Mouse (Mus musculus) stomach, embryonic 15.5 days (tissue): Measurements from ENCODE around the gene Dnal4. TPM values are rescaled to one million over a fixed set of nuclear protein-coding genes. Genes with fewer than 3 reads are reported as not detected.

Experiments
- ATAC-seq: fragments of 200-750 bp; cut with Nextera tagmentation; 2 replicates; pipeline ENCODE4 v1.8.0; 2017; ENCODE audit warnings: low read depth, moderate number of reproducible peaks, moderate TSS enrichment; ENCODE audit not compliant: insufficient read depth, low FRiP score
- H3K27ac ChIP-seq: fragments of 300-500 bp; sonication (generic); 2 replicates; pipeline ENCODE4 v1.5.1; 2015; ENCODE audit warnings: mild to moderate bottlenecking, inconsistent platforms
- H3K27me3 ChIP-seq: fragments of 300-500 bp; sonication (generic); replicated peaks from 2 replicates; pipeline ENCODE4 v1.6.1; 2015; ENCODE audit warnings: inconsistent platforms
- H3K36me3 ChIP-seq: fragments of 300-500 bp; sonication (generic); 2 replicates; pipeline ENCODE4 v1.6.1; 2015; ENCODE audit warnings: inconsistent platforms
- H3K4me1 ChIP-seq: fragments of 300-500 bp; sonication (generic); 2 replicates; pipeline ENCODE4 v1.6.1; 2015; ENCODE audit warnings: inconsistent platforms
- H3K4me2 ChIP-seq: fragments of 300-500 bp; sonication (generic); 2 replicates; pipeline ENCODE4 v1.6.1; 2015; ENCODE audit warnings: mild to moderate bottlenecking, inconsistent platforms
- H3K4me3 ChIP-seq: fragments of 300-500 bp; sonication (generic); replicated peaks from 2 replicates; pipeline ENCODE4 v1.5.1; 2015; ENCODE audit warnings: inconsistent platforms
- H3K9ac ChIP-seq: fragments of 300-500 bp; sonication (generic); 2 replicates; pipeline ENCODE4 v1.6.1; 2015; ENCODE audit warnings: inconsistent platforms
- H3K9me3 ChIP-seq: fragments of 300-500 bp; sonication (generic); 2 replicates; pipeline ENCODE4 v1.6.1; 2016; ENCODE audit warnings: inconsistent platforms
- WGBS: fragments of 180-500 bp; shearing (Covaris S2); methylation state at CpG from one replicate; pipeline ENCODE4 v1.1.7; 2015; 5-methylcytosine and 5-hydroxymethylcytosine counted together
- polyA plus RNA-seq: library from polyadenylated mRNA; unstranded; fragments of >200 nt; fragmentation: Nextera tagmentation; extraction: Ambion mirVana; gene quantifications from 2 replicates; pipeline ENCODE4 v1.2.1, GENCODE M21; 2015

The Dnal4 gene
- polyA plus RNA-seq, 1 experiment from 2014 or later = 44.4 TPM

- H3K4me2 ChIP-seq = peak overlapping the region; percentile 80
- H3K36me3 ChIP-seq = peaks cover 2% of the 10 kb centered on the region; the same call in 1 of the 2 replicates
- H3K9me3 ChIP-seq = no peaks in the 10 kb centered on the region
- H3K4me1 ChIP-seq = peaks cover 17% of the 10 kb centered on the region
- ATAC-seq = no peak
- H3K27me3 ChIP-seq = no peaks in the 10 kb centered on the region
- under 1% methylated on average over 23 of the region's 23 CpGs for WGBS
- H3K27ac ChIP-seq = no peak overlapping the region
- H3K4me3 ChIP-seq = peak overlapping the region; percentile 93
- peak overlapping the region; percentile 91 for H3K9ac ChIP-seq
Measured at GRCm38 (mm10) chr15:79742706-79743023, 35.0 kb downstream of the Dnal4 start.

GRCm38 (mm10) chr15:79741921-79742705 lies 35.5 kb downstream of the Dnal4 start, which contains the start of gene Sun2:
TSS of gene Sun2 (minus strand) at chr15:79742536.
- Histone ChIP-seq H3K27ac (peak within 1 kb of the TSS; percentile 42; the same call in 1 of the 2 replicates), H3K4me3 (peak within 1 kb of the TSS; percentile 93), H3K9ac (peak within 1 kb of the TSS; percentile 91), H3K4me1 (peaks cover 17% of the 10 kb centered on the region), H3K4me2 (peak within 1 kb of the TSS; percentile 80), H3K36me3 (peaks cover 5% of the 10 kb centered on the region; the same call in 1 of the 2 replicates), H3K27me3 (no peaks in the 10 kb centered on the region), H3K9me3 (no peaks in the 10 kb centered on the region)
- WGBS = under 1% methylated on average over 85 of the region's 93 CpGs
- peak; percentile 88 for ATAC-seq

GRCm38 (mm10) chr15:79741173-79741858 lies 36.3 kb downstream of the Dnal4 start:
- Histone ChIP-seq H3K4me2 (peak overlapping the region; percentile 80), H3K9ac (peak overlapping the region; percentile 91; the same call in 1 of the 2 replicates), H3K9me3 (no peaks in the 10 kb centered on the region), H3K27ac (peak overlapping the region; percentile 42; the same call in 1 of the 2 replicates), H3K4me3 (peak overlapping the region; percentile 93), H3K36me3 (peaks cover 10% of the 10 kb centered on the region), H3K4me1 (peaks cover 17% of the 10 kb centered on the region), H3K27me3 (no peaks in the 10 kb centered on the region)
- no peak for ATAC-seq
- 9% methylated on average over 14 of the region's 14 CpGs for WGBS

- Histone ChIP-seq H3K27me3 (no peaks in the 10 kb centered on the region), H3K9me3 (no peaks in the 10 kb centered on the region), H3K4me1 (peaks cover 17% of the 10 kb centered on the region), H3K4me3 (peak overlapping the region; percentile 93), H3K36me3 (peaks cover 10% of the 10 kb centered on the region), H3K27ac (no peak overlapping the region), H3K9ac (no peak overlapping the region), H3K4me2 (peak overlapping the region; percentile 80)
- ATAC-seq = no peak
- 60% methylated on average over 3 of the region's 3 CpGs for WGBS
Measured at GRCm38 (mm10) chr15:79740739-79741138, 36.9 kb downstream of the Dnal4 start.

- 89% methylated on average over 8 of the region's 8 CpGs for WGBS
- ATAC-seq = no peak
Measured at GRCm38 (mm10) chr15:79734311-79734710, 43.3 kb downstream of the Dnal4 start.

GRCm38 (mm10) chr15:79733640-79734039 lies 44.0 kb downstream of the Dnal4 start:
- H3K9me3 ChIP-seq = no peaks in the 10 kb centered on the region
- H3K4me3 ChIP-seq = no peak overlapping the region
- peaks cover 48% of the 10 kb centered on the region for H3K36me3 ChIP-seq
- ATAC-seq = no peak
- H3K27ac ChIP-seq = no peak overlapping the region
- H3K4me1 ChIP-seq = no peaks in the 10 kb centered on the region
- H3K9ac ChIP-seq = no peak overlapping the region
- no peak overlapping the region for H3K4me2 ChIP-seq
- no peaks in the 10 kb centered on the region for H3K27me3 ChIP-seq
- WGBS = 71% methylated on average over 4 of the region's 4 CpGs

More at GRCm38 (mm10) chr15:79734311-79734710, 43.3 kb downstream of the Dnal4 start:
- no peak overlapping the region for H3K4me2 ChIP-seq
- no peaks in the 10 kb centered on the region for H3K27me3 ChIP-seq
- no peak overlapping the region for H3K9ac ChIP-seq
- no peaks in the 10 kb centered on the region for H3K4me1 ChIP-seq
- H3K9me3 ChIP-seq = no peaks in the 10 kb centered on the region
- H3K4me3 ChIP-seq = no peak overlapping the region
- peaks cover 41% of the 10 kb centered on the region for H3K36me3 ChIP-seq
- H3K27ac ChIP-seq = no peak overlapping the region

GRCm38 (mm10) chr15:79733192-79733591 lies 44.5 kb downstream of the Dnal4 start:
- peaks cover 53% of the 10 kb centered on the region for H3K36me3 ChIP-seq
- 93% methylated on average over 8 of the region's 8 CpGs for WGBS

GRCm38 (mm10) chr15:79731554-79731953 lies 46.1 kb downstream of the Dnal4 start:
- Histone ChIP-seq H3K4me2 (no peak overlapping the region), H3K4me3 (no peak overlapping the region), H3K4me1 (no peaks in the 10 kb centered on the region), H3K9me3 (no peaks in the 10 kb centered on the region), H3K36me3 (peaks cover 54% of the 10 kb centered on the region), H3K27me3 (no peaks in the 10 kb centered on the region), H3K9ac (no peak overlapping the region), H3K27ac (no peak overlapping the region)
- ATAC-seq = no peak
- 88% methylated on average over 7 of the region's 7 CpGs for WGBS

More at GRCm38 (mm10) chr15:79733192-79733591, 44.5 kb downstream of the Dnal4 start:
- no peak for ATAC-seq
- Histone ChIP-seq H3K27me3 (no peaks in the 10 kb centered on the region), H3K9ac (no peak overlapping the region), H3K4me3 (no peak overlapping the region), H3K4me2 (no peak overlapping the region), H3K27ac (no peak overlapping the region), H3K4me1 (no peaks in the 10 kb centered on the region), H3K9me3 (no peaks in the 10 kb centered on the region)

- H3K36me3 ChIP-seq = peaks cover 62% of the 10 kb centered on the region
- WGBS = 68% methylated on average over 10 of the region's 10 CpGs
- ATAC-seq = 0 out of 2 replicates have a peak, but pooled peaks have one; percentile 25
Measured at GRCm38 (mm10) chr15:79728731-79729388, 48.8 kb downstream of the Dnal4 start.

GRCm38 (mm10) chr15:79728311-79728710 lies 49.3 kb downstream of the Dnal4 start:
- WGBS = 82% methylated on average over 5 of the region's 5 CpGs
- H3K4me3 ChIP-seq = no peak overlapping the region
- H3K36me3 ChIP-seq = peaks cover 57% of the 10 kb centered on the region

More at GRCm38 (mm10) chr15:79728731-79729388, 48.8 kb downstream of the Dnal4 start:
- Histone ChIP-seq H3K9ac (no peak overlapping the region), H3K4me2 (no peak overlapping the region), H3K27ac (no peak overlapping the region), H3K4me3 (no peak overlapping the region), H3K9me3 (no peaks in the 10 kb centered on the region), H3K4me1 (no peaks in the 10 kb centered on the region), H3K27me3 (no peaks in the 10 kb centered on the region)

GRCm38 (mm10) chr15:79727840-79728239 lies 49.8 kb downstream of the Dnal4 start:
- Histone ChIP-seq H3K27me3 (no peaks in the 10 kb centered on the region), H3K9ac (no peak overlapping the region), H3K27ac (no peak overlapping the region), H3K9me3 (no peaks in the 10 kb centered on the region), H3K36me3 (peaks cover 52% of the 10 kb centered on the region), H3K4me3 (no peak overlapping the region), H3K4me2 (no peak overlapping the region), H3K4me1 (no peaks in the 10 kb centered on the region)
- ATAC-seq = no peak
- 96% methylated on average over 6 of the region's 6 CpGs for WGBS

More at GRCm38 (mm10) chr15:79728311-79728710, 49.3 kb downstream of the Dnal4 start:
- Histone ChIP-seq H3K4me2 (no peak overlapping the region), H3K27me3 (no peaks in the 10 kb centered on the region), H3K9me3 (no peaks in the 10 kb centered on the region), H3K9ac (no peak overlapping the region), H3K27ac (no peak overlapping the region), H3K4me1 (no peaks in the 10 kb centered on the region)
- no peak for ATAC-seq
